Mouse (Mus musculus) lung, postnatal 0 days (tissue): Measurements from ENCODE around the gene Inpp5a. TPM values are rescaled to one million over a fixed set of nuclear protein-coding genes. Genes with fewer than 3 reads are reported as not detected.
A peak's percentile ranks its signal among the peaks of the same experiment; 100 is the strongest.

Experiments used
- ATAC-seq: fragments of 200-750 bp; cut with Nextera tagmentation; 2 replicates; pipeline ENCODE4 v1.8.0; 2017; ENCODE audit warnings: moderate library complexity
- DNase-seq: peaks from one replicate; pipeline ENCODE4 v3.0.0-alpha.2; 2016; ENCODE audit warnings: low spot score
- H3K27ac ChIP-seq: fragments of 300-500 bp; sonication (generic); 2 replicates; pipeline ENCODE4 v1.5.1; 2014; ENCODE audit warnings: antibody characterized with exemption, mild to moderate bottlenecking, low read length, mixed read lengths
- H3K27me3 ChIP-seq: fragments of 300-500 bp; sonication (generic); replicated peaks from 2 replicates; pipeline ENCODE4 v1.6.1; 2014; ENCODE audit warnings: low read length, mixed read lengths; ENCODE audit not compliant: insufficient read depth
- H3K36me3 ChIP-seq: fragments of 300-500 bp; sonication (generic); 2 replicates; pipeline ENCODE4 v1.6.1; 2014; ENCODE audit warnings: low read length, mixed read lengths; ENCODE audit not compliant: insufficient read depth
- H3K4me1 ChIP-seq: fragments of 300-500 bp; sonication (generic); 2 replicates; pipeline ENCODE4 v1.6.1; 2014; ENCODE audit warnings: antibody characterized with exemption, low read depth, low read length, mixed read lengths; ENCODE audit not compliant: insufficient read depth
- H3K4me2 ChIP-seq: fragments of 300-500 bp; sonication (generic); replicated peaks from 2 replicates; pipeline ENCODE4 v1.6.1; 2014; ENCODE audit warnings: low read depth, mild to moderate bottlenecking, low read length, moderate library complexity, mixed read lengths
- H3K4me3 ChIP-seq: fragments of 300-500 bp; sonication (generic); 2 replicates; pipeline ENCODE4 v1.5.1; 2014; ENCODE audit warnings: low read depth, low read length
- H3K9ac ChIP-seq: fragments of 300-500 bp; sonication (generic); replicated peaks from 2 replicates; pipeline ENCODE4 v1.6.1; 2014; ENCODE audit warnings: low read depth, mild to moderate bottlenecking
- H3K9me3 ChIP-seq: fragments of 300-500 bp; sonication (generic); 2 replicates; pipeline ENCODE4 v1.6.1; 2016; ENCODE audit warnings: low read length, mixed read lengths
- CTCF ChIP-seq: IDR thresholded peaks from 2 replicates; pipeline ENCODE4 v1.5.1; 2016; ENCODE audit warnings: antibody characterized with exemption, mild to moderate bottlenecking
- EP300 ChIP-seq: IDR thresholded peaks from 2 replicates; pipeline ENCODE4 v1.6.1; 2016; ENCODE audit warnings: antibody characterized with exemption, mild to moderate bottlenecking, control low read depth
- WGBS: fragments of 180-500 bp; shearing (Covaris S2); extraction: QIAGEN DNeasy Blood & Tissue Kit; methylation state at CpG from one replicate; pipeline ENCODE4 v1.1.7; 2014; 5-methylcytosine and 5-hydroxymethylcytosine counted together
- polyA plus RNA-seq: library from polyadenylated mRNA; unstranded; fragments of >200 nt; fragmentation: Nextera tagmentation; extraction: Ambion mirVana; gene quantifications from 2 replicates; pipeline ENCODE4 v1.2.1, GENCODE M21; 2015

The Inpp5a gene
- polyA plus RNA-seq, 1 experiment from 2014 or later, result 41.3 TPM

DNA sequence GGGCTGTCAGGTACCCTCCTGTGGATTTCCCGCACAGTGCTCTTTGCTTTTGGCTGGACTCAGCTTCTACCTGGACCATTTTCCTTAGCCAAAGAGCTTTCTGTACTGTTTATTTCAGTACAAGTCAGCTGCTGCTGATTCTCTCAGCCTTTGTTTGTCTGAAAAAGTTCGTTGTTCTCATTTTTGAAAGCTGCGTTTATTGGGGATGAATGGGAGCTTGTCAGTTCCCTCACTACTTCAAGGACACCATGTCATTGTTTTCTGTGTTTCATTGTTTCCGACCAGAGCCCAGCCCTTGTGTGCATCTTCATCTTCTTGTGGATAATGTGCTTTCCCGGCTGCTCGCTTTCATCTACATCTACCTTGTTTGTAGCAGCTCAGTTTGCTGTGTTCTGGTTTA lies 90.7 kb downstream of the Inpp5a start:
- Histone ChIP-seq H3K4me2 (no peak overlapping the region), H3K27ac (no peak overlapping the region), H3K4me1 (no peaks in the 10 kb centered on the region), H3K4me3 (no peak overlapping the region), H3K27me3 (no peaks in the 10 kb centered on the region), H3K9ac (no peak overlapping the region), H3K36me3 (no peaks in the 10 kb centered on the region), H3K9me3 (no peaks in the 10 kb centered on the region)
- TF ChIP-seq EP300 (no peak), CTCF (no peak)
- WGBS, result 73% methylated on average over 6 of the region's 6 CpGs
- ATAC-seq (no peak), DNase-seq (no peak)

DNA sequence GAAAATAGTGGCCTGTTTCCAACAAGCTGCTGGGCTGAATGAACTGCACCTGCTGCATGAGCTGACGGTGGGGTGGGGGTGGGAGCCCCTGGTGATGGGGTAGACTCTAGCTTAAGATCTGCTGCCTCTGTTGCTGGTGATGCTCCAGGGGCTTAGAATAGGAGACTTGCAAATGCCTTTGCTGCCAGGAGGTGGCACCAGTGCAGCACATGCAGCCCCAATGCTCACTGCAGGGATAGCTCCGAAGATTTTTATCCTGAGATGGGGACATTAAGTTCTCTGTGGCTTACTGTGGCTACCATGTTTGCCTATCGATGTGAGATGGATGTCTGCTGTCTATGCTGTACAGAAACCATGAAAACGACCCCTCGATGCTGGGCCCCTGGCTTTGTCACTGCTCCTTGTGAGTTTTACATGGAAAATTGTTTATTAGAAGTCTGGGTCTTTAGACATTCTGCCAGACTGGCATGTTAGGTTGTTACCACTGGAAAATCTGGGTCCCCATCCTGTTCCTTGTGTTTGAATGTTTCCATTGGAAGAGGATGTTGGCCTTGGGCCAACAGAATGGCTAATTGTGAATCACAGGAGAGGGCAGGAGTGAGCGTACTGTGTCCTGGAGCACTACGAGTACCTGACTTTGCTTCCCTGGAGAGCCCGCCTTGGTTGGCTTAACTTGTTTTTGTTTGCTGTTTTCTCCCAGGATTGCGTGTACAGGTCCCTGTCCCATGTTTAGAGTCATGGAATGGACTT lies 95.5 kb downstream of the Inpp5a start:
- Histone ChIP-seq H3K4me2 (no peak overlapping the region), H3K9ac (no peak overlapping the region), H3K36me3 (no peaks in the 10 kb centered on the region), H3K27ac (no peak overlapping the region), H3K4me1 (no peaks in the 10 kb centered on the region), H3K27me3 (no peaks in the 10 kb centered on the region), H3K4me3 (no peak overlapping the region), H3K9me3 (no peaks in the 10 kb centered on the region)
- DNase-seq (peak; percentile 54), ATAC-seq (peak; percentile 33; the same call in 1 of the 2 replicates)
- TF ChIP-seq EP300 (no peak), CTCF (peak; percentile 82)
- 59% methylated on average over 9 of the region's 9 CpGs for WGBS

DNA sequence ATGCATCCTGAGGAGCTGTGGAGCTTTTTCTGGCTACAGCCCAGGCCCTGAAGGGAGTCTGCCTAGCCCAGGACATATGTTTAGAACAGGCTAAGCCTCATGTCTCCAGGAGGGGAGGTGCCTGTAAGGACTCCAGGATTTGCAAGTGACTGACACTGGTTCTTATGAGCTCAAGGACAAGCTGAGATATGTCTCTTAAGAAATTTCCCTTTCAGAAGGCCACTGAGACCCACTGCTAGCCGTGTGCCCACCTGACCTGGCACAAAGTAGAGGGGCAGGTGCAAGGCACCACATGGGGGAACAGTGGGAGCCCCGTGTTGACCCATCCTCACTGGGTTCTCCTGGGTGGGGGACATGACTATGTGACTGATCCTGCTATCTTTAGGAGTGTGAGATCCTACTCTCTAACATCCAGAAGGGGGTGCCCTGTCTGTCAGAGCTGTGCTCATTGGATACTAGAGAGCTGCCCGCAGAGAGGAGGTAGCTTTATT lies 100.9 kb downstream of the Inpp5a start:
- DNase-seq (no peak), ATAC-seq (no peak)
- no peak overlapping the region for H3K9ac ChIP-seq
- H3K4me3 ChIP-seq, result no peak overlapping the region
- no peaks in the 10 kb centered on the region for H3K27me3 ChIP-seq
- H3K4me2 ChIP-seq, result no peak overlapping the region
- H3K4me1 ChIP-seq, result no peaks in the 10 kb centered on the region
- H3K9me3 ChIP-seq, result no peaks in the 10 kb centered on the region
- TF ChIP-seq CTCF, result no peak
- TF ChIP-seq EP300, result no peak
- no peak overlapping the region for H3K27ac ChIP-seq
- 71% methylated on average over 3 of the region's 3 CpGs for WGBS
- H3K36me3 ChIP-seq, result no peaks in the 10 kb centered on the region

DNA sequence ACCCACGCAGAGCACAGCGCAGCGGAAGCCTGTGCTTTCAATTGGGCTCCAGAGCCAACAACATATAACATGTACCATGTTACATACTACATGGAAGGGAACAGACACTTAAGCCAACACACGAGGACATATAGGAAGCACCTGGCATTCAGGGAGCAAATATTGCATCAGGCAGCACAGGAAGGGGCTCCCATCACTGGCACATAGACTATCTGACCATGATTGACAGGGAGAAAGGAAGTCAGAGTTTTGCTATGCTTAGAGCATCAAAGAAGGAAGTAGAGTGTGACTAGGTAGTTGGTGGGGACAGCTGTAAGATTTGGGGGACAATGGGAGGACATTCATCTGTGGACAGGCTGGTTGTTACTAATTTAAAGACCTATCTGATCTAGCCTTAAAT lies 103.4 kb downstream of the Inpp5a start:
- DNase-seq, result no peak
- H3K9ac ChIP-seq, result no peak overlapping the region
- H3K4me2 ChIP-seq, result no peak overlapping the region
- ATAC-seq, result no peak
- H3K4me3 ChIP-seq, result no peak overlapping the region
- WGBS, result 85% methylated on average over 4 of the region's 4 CpGs
- TF ChIP-seq EP300 (no peak), CTCF (no peak)
- H3K4me1 ChIP-seq, result no peaks in the 10 kb centered on the region
- no peak overlapping the region for H3K27ac ChIP-seq
- H3K36me3 ChIP-seq, result no peaks in the 10 kb centered on the region
- H3K27me3 ChIP-seq, result no peaks in the 10 kb centered on the region
- H3K9me3 ChIP-seq, result no peaks in the 10 kb centered on the region

DNA sequence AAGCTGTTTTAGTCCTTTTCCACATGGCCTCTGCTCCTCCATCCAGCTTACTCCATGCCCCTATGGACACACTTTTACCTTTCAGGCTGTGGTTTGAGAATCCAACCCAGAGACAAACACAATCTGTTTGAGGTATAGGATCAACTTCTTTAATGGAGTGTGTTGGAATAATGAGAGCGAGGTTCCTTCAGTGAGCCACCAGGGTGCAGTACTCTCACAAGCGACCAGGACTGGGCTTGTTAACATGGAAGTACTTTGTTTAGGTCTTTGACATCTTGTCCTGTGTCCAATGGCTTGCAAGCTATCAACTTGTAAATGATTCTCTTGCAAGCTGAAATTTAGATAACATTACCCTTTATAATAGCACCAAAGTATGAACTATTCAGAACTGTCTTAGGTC lies 104.0 kb downstream of the Inpp5a start:
- Histone ChIP-seq H3K27me3 (no peaks in the 10 kb centered on the region), H3K4me2 (no peak overlapping the region), H3K4me1 (no peaks in the 10 kb centered on the region), H3K9ac (no peak overlapping the region), H3K4me3 (no peak overlapping the region), H3K9me3 (no peaks in the 10 kb centered on the region), H3K27ac (no peak overlapping the region), H3K36me3 (no peaks in the 10 kb centered on the region)
- no peak for TF ChIP-seq EP300
- TF ChIP-seq CTCF, result peak; percentile 60
- WGBS, result 59% methylated on average over 2 of the region's 2 CpGs
- DNase-seq (peak; percentile 19), ATAC-seq (no peak)

DNA sequence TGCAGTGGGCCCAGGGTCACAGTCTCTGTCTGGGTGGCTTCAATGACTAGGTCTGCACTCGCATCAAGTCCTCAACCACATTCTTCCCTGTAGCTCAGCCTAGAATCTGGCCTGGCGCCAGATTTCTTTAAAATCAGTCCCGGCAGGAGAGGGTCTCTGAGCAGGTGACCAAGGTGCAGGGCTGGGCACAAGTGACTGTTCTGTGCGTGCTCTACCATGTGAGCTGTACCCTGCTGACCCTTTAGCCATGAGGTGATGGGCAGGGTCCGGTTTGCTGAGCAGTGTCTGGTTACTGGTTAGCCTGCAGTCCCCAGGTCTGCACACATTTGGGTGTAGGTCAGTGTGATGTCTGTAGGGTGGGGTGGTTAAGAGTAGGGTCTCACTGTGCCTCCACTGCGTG lies 106.9 kb downstream of the Inpp5a start:
- 59% methylated on average over 6 of the region's 6 CpGs for WGBS
- H3K27ac ChIP-seq, result no peak overlapping the region
- TF ChIP-seq CTCF (no peak), EP300 (no peak)
- DNase-seq (no peak), ATAC-seq (no peak)
- no peak overlapping the region for H3K4me2 ChIP-seq
- H3K9ac ChIP-seq, result no peak overlapping the region
- H3K27me3 ChIP-seq, result no peaks in the 10 kb centered on the region
- H3K4me1 ChIP-seq, result no peaks in the 10 kb centered on the region
- no peaks in the 10 kb centered on the region for H3K9me3 ChIP-seq
- no peak overlapping the region for H3K4me3 ChIP-seq
- H3K36me3 ChIP-seq, result no peaks in the 10 kb centered on the region
